Mouse (Mus musculus): ENCODE results near the gene Iqschfp.

- TF ChIP-seq CTCF (IDR thresholded peaks at IDR 0.05; ENCODE audit: low read depth, low read length), result no peak
- no peak for TF ChIP-seq POLR2A (IDR thresholded peaks at IDR 0.05; ENCODE audit: extremely low read depth, insufficient read depth, low read length)
Observed at GRCm38 (mm10) chr3:68508629-68509028, 616.6 kb downstream of the Iqschfp start.
